Mouse (Mus musculus): ENCODE measurements around the gene Bcl6. TPM values are rescaled to one million over a fixed set of nuclear protein-coding genes. Genes with fewer than 3 reads are reported as not detected.

Bcl6 gene
- total RNA-seq, 2 experiments from 2014 or later: 36.6 to 68.3 TPM

- no peak for DNase-seq
Observed at GRCm38 (mm10) chr16:23921697-23922096, 67.0 kb downstream of the Bcl6 start.

GRCm38 (mm10) chr16:23919418-23919817 lies 69.2 kb downstream of the Bcl6 start:
- DNase-seq: no peak

Other genes with a start within 250 kb of the Bcl6 start
- gene Sst, start 97.9 kb downstream of the Bcl6 start, total RNA-seq (2021): not detected
- not detected for gene Rtp2, start 56.5 kb downstream of the Bcl6 start, total RNA-seq (2021)
- gene Gm37419, start 370 bp downstream of the Bcl6 start, total RNA-seq (2021): not detected